In the genomic region with DNA sequence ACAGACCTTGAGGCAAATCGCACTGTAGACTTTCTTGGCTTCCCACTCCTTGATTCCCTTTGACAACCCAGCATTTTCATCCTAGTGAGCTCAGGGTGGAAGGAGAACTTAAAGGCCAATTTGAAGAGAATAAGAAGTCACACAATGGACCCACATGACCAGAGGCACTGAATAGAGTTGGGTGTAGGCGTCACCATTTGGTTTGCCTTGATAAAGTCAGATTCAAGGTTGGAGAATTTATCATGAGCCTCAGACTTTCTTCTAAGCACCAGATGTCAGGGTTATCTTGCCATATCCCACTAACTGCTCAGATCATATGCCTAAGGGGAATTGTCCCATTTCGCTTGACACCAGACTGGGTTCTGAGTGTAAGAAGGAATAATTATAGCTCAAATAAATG, we compare ENCODE assay signal across 19 mouse cellular contexts. TPM values are rescaled to one million over a fixed set of nuclear protein-coding genes. Genes with fewer than 3 reads are reported as not detected.
DNase-seq lines count a peak whose midpoint lies in the region; ATAC-seq and TF ChIP-seq lines count a peak whose summit lies in the region.
"Had no signal": no experiment of that assay in that cellular context is flagged by ENCODE, and none has a peak within 500 bp of the region (broad histone marks: within the 10 kb centered on the region; RNA-seq: fewer than 3 reads in every experiment).

No protein-coding gene starts in this region.

- peak overlapping the region; percentile 89 for H3K27ac ChIP-seq in liver, embryonic 13.5 days
- no peak overlapping the region for H3K27ac ChIP-seq in forebrain, postnatal 0 days (ENCODE audit: low read depth, low read length)
- H3K27ac ChIP-seq: forebrain, embryonic 10.5 days; kidney, postnatal 0 days; layer of hippocampus, adult 2 months; midbrain, embryonic 10.5 days had no signal

- H3K9me3 ChIP-seq in liver, embryonic 13.5 days (replicated peaks): no peaks in the 10 kb centered on the region
- no peaks in the 10 kb centered on the region for H3K9me3 ChIP-seq in forebrain, postnatal 0 days (ENCODE audit: low read length)
- H3K9me3 ChIP-seq: forebrain, embryonic 10.5 days had no signal

- 29% methylated on average over 3 of the region's 3 CpGs for WGBS in liver, embryonic 13.5 days (ENCODE audit: insufficient replicate concordance)
- 91% methylated on average over 3 of the region's 3 CpGs for WGBS in forebrain, postnatal 0 days

- 0 out of 2 replicates have a peak, but pooled peaks cover 4% of the 10 kb centered on the region for H3K36me3 ChIP-seq in liver, embryonic 13.5 days
- H3K36me3 ChIP-seq in forebrain, postnatal 0 days (ENCODE audit: insufficient read depth): no peaks in the 10 kb centered on the region
- H3K36me3 ChIP-seq: forebrain, embryonic 10.5 days; midbrain, embryonic 10.5 days had no signal

- peak overlapping the region; percentile 54 for H3K4me2 ChIP-seq in liver, embryonic 13.5 days
- no peak overlapping the region for H3K4me2 ChIP-seq in forebrain, postnatal 0 days (ENCODE audit: low read depth)

- ATAC-seq in liver, embryonic 13.5 days (ENCODE audit: low read depth): peak; percentile 96
- ATAC-seq in forebrain, postnatal 0 days: no peak
- ATAC-seq: activated CD4-positive, CD25-positive, alpha-beta regulatory T cell, adult 4 months had no signal

- no peak overlapping the region for H3K4me3 ChIP-seq in liver, embryonic 13.5 days (replicated peaks)
- no peak overlapping the region for H3K4me3 ChIP-seq in forebrain, postnatal 0 days (ENCODE audit: low read depth, low read length)
- H3K4me3 ChIP-seq: forebrain, embryonic 10.5 days; layer of hippocampus, adult 2 months; midbrain, embryonic 10.5 days had no signal

- peak; percentile 7 to 32 for DNase-seq in spleen, postnatal 36 days (ENCODE audit: low spot score in 2 of 2)
- no peak for DNase-seq in spleen, adult 18-20 months
- DNase-seq in c-Kit-positive CD71-positive TER-119-positive erythroid progenitor cells, embryonic 14.5 days (ENCODE audit: low spot score): peak; percentile 86
- DNase-seq in liver, embryonic 13.5 days: peak; percentile 68
- no peak for DNase-seq in forebrain, postnatal 0 days
- no peak for DNase-seq in layer of hippocampus, postnatal 10 days (ENCODE audit: low spot score in 2 of 2)
- no peak for DNase-seq in heart, postnatal 36 days
- DNase-seq: cerebellum, adult 9-11 months; kidney, adult 11 months; lung, adult 2 months; lung, postnatal 36 days; thymus, postnatal 14 days had no signal

- H3K4me1 ChIP-seq in liver, embryonic 13.5 days (replicated peaks): peaks cover 46% of the 10 kb centered on the region
- peaks cover 4% of the 10 kb centered on the region; the same call in 1 of the 2 replicates for H3K4me1 ChIP-seq in forebrain, postnatal 0 days (ENCODE audit: insufficient read depth)
- H3K4me1 ChIP-seq: forebrain, embryonic 10.5 days; midbrain, embryonic 10.5 days had no signal

- TF ChIP-seq CTCF in forebrain, postnatal 0 days (IDR thresholded peaks at IDR 0.05; ENCODE audit: low read depth): no peak

- peaks cover 8% of the 10 kb centered on the region; the same call in 1 of the 2 replicates for H3K27me3 ChIP-seq in liver, embryonic 13.5 days
- H3K27me3 ChIP-seq in forebrain, postnatal 0 days (ENCODE audit: insufficient read depth, low read length): no peaks in the 10 kb centered on the region

- H3K9ac ChIP-seq in liver, embryonic 13.5 days: peak overlapping the region; percentile 61
- H3K9ac ChIP-seq in forebrain, postnatal 0 days: no peak overlapping the region

- intact Hi-C loops in heart, postnatal 36 days (cut with DNase I): no loop called here

RNA-seq across cellular contexts. Expression of gene Cnih3, which starts 29.3 kb away (rescaled TPM):
- polyA plus RNA-seq in liver, embryonic 13.5 days (2015; fragmentation: Nextera tagmentation; extraction: Ambion mirVana): not detected in 2 replicates
- 62.4 and 80.8 TPM in 2 replicates for total RNA-seq in forebrain, postnatal 0 days (2014; rRNA removed)
- polyA plus RNA-seq in forebrain, postnatal 0 days (2015; fragmentation: Nextera tagmentation; extraction: Ambion mirVana): 31.1 and 49.3 TPM in 2 replicates
- 10 to 100 TPM; 48.3 to 56.1 TPM for total RNA-seq in layer of hippocampus, postnatal 10 days (2021)
- not detected for total RNA-seq in heart, postnatal 36 days (2021)
- total RNA-seq: gastrocnemius, adult 18-20 months had no signal
- polyA plus RNA-seq: activated CD4-positive, CD25-positive, alpha-beta regulatory T cell, adult 4 months; limb, embryonic 11.5 days had no signal

Comparison
In these comparisons a context has a peak if more than half of its experiments do, and no peak if none do; other contexts are left out.
1. DNase-seq: peak in spleen, postnatal 36 days (2 of 2), c-Kit-positive CD71-positive TER-119-positive erythroid progenitor cells, embryonic 14.5 days (single experiment) and liver, embryonic 13.5 days (single experiment); none in spleen, adult 18-20 months (0 of 2), forebrain, postnatal 0 days (single experiment), layer of hippocampus, postnatal 10 days (0 of 2) and heart, postnatal 36 days (0 of 2).
2. RNA of gene Cnih3, which starts 29.3 kb away (total RNA-seq): 62.4 to 80.8 TPM in forebrain, postnatal 0 days and 48.3 to 56.1 TPM in layer of hippocampus, postnatal 10 days; not detected in heart, postnatal 36 days; every median in the first group is over 10 times any median in the second.